Comparison of ENCODE assay signal across 25 mouse cellular contexts in genomic region chr2:128069025-128069424, GRCm38 (mm10).
"Had no signal": no experiment of that assay in that cellular context is flagged by ENCODE, and none has a peak within 500 bp of the region (broad histone marks: within the 10 kb centered on the region; RNA-seq: fewer than 3 reads in every experiment).

No protein-coding gene starts in this region.

- H3K4me1 ChIP-seq: heart, embryonic 12.5 days; intestine, embryonic 15.5 days; limb, embryonic 12.5 days had no signal

- H3K4me2 ChIP-seq: heart, embryonic 12.5 days; hindbrain, embryonic 12.5 days; hindbrain, embryonic 14.5 days; intestine, embryonic 15.5 days; limb, embryonic 12.5 days; liver, embryonic 11.5 days had no signal

- DNase-seq: gastrocnemius, adult 2 months; gastrocnemius, postnatal 10 days; gastrocnemius, postnatal 36 days; heart, postnatal 10 days; heart, postnatal 4 days; kidney, adult 18-20 months; kidney, adult 8-10 months; kidney, postnatal 10 days; kidney, postnatal 25 days; kidney, postnatal 4 days; liver had no signal

- H3K27ac ChIP-seq: gastrocnemius, adult 2 months; heart, embryonic 10.5 days; hindbrain, embryonic 10.5 days; hindbrain, embryonic 12.5 days; hindbrain, embryonic 14.5 days; intestine, embryonic 15.5 days; layer of hippocampus, adult 2 months; left cerebral cortex, adult 2 months; limb, embryonic 10.5 days; limb, embryonic 12.5 days had no signal

- H3K4me3 ChIP-seq: gastrocnemius, adult 2 months; heart, embryonic 10.5 days; heart, embryonic 12.5 days; hindbrain, embryonic 10.5 days; hindbrain, embryonic 12.5 days; intestine, embryonic 15.5 days; layer of hippocampus, adult 2 months; left cerebral cortex, adult 2 months; limb, embryonic 10.5 days; limb, embryonic 12.5 days had no signal

- H3K9me3 ChIP-seq: heart, embryonic 10.5 days; heart, embryonic 12.5 days; hindbrain, embryonic 10.5 days; hindbrain, embryonic 12.5 days; intestine, embryonic 15.5 days; limb, embryonic 10.5 days; limb, embryonic 12.5 days had no signal

- H3K27me3 ChIP-seq: hindbrain, embryonic 12.5 days; intestine, embryonic 15.5 days; limb, embryonic 12.5 days had no signal

- ATAC-seq: hindbrain, embryonic 16.5 days; inflammation-experienced regulatory T-cells, adult 6 months; intestine, embryonic 15.5 days; intestine, postnatal 0 days had no signal

- H3K36me3 ChIP-seq: heart, embryonic 10.5 days; heart, embryonic 12.5 days; hindbrain, embryonic 10.5 days; hindbrain, embryonic 12.5 days; intestine, embryonic 15.5 days; limb, embryonic 10.5 days; limb, embryonic 12.5 days had no signal

- H3K9ac ChIP-seq: heart, embryonic 12.5 days; hindbrain, embryonic 12.5 days; hindbrain, embryonic 14.5 days; intestine, embryonic 15.5 days; limb, embryonic 12.5 days had no signal
